Mouse (Mus musculus): ENCODE results near the gene Prkg1.

Gene Prkg1

GRCm38 (mm10) chr19:30826106-30826505 lies 938.7 kb downstream of the Prkg1 start:
- DNase-seq: no peak

- no peak for DNase-seq
Observed at GRCm38 (mm10) chr19:30815661-30816060, 949.2 kb downstream of the Prkg1 start.

GRCm38 (mm10) chr19:30806265-30806664 lies 958.6 kb downstream of the Prkg1 start:
- no peak for DNase-seq

GRCm38 (mm10) chr19:30780803-30781202 lies 984.0 kb downstream of the Prkg1 start:
- no peak for DNase-seq

GRCm38 (mm10) chr19:30768316-30768715 lies 996.5 kb downstream of the Prkg1 start:
- no peak for DNase-seq

GRCm38 (mm10) chr19:30744426-30744825 lies 1020.4 kb downstream of the Prkg1 start:
- no peak for DNase-seq

- no peak for DNase-seq
Observed at GRCm38 (mm10) chr19:30699130-30699529, 1065.7 kb downstream of the Prkg1 start.

- no peak for DNase-seq
Observed at GRCm38 (mm10) chr19:30691258-30691657, 1073.6 kb downstream of the Prkg1 start.

- no peak for DNase-seq
Observed at GRCm38 (mm10) chr19:30690691-30691090, 1074.1 kb downstream of the Prkg1 start.

- DNase-seq: no peak
Observed at GRCm38 (mm10) chr19:30687942-30688341, 1076.9 kb downstream of the Prkg1 start.

GRCm38 (mm10) chr19:30676308-30676707 lies 1088.5 kb downstream of the Prkg1 start:
- DNase-seq: no peak

GRCm38 (mm10) chr19:30664269-30664668 lies 1100.6 kb downstream of the Prkg1 start:
- DNase-seq: peak; percentile 4

GRCm38 (mm10) chr19:30642629-30643170 lies 1122.1 kb downstream of the Prkg1 start:
- no peak for DNase-seq

GRCm38 (mm10) chr19:30637471-30637870 lies 1127.4 kb downstream of the Prkg1 start:
- DNase-seq: no peak

- DNase-seq: no peak
Observed at GRCm38 (mm10) chr19:30631051-30631450, 1133.8 kb downstream of the Prkg1 start.

GRCm38 (mm10) chr19:30626036-30626435 lies 1138.8 kb downstream of the Prkg1 start:
- DNase-seq: no peak

- no peak for DNase-seq
Observed at GRCm38 (mm10) chr19:30625391-30625790, 1139.4 kb downstream of the Prkg1 start.

GRCm38 (mm10) chr19:30623620-30624019 lies 1141.2 kb downstream of the Prkg1 start:
- DNase-seq: no peak

- DNase-seq: no peak
Observed at GRCm38 (mm10) chr19:30613150-30613865, 1151.5 kb downstream of the Prkg1 start.

GRCm38 (mm10) chr19:30586366-30586765 lies 1178.5 kb downstream of the Prkg1 start:
- DNase-seq: no peak

GRCm38 (mm10) chr19:30564516-30564915 lies 1200.3 kb downstream of the Prkg1 start:
- DNase-seq: no peak

- no peak for DNase-seq
Observed at GRCm38 (mm10) chr19:30563876-30564275, 1201.0 kb downstream of the Prkg1 start.

- DNase-seq: no peak
Observed at GRCm38 (mm10) chr19:30558024-30558423, 1206.8 kb downstream of the Prkg1 start.

GRCm38 (mm10) chr19:30554467-30554881 lies 1210.4 kb downstream of the Prkg1 start:
- peak; percentile 51 for DNase-seq

- no peak for DNase-seq
Observed at GRCm38 (mm10) chr19:30553740-30554139, 1211.1 kb downstream of the Prkg1 start.

All from thymus, postnatal 25 days (tissue).